Mouse (Mus musculus) gastrocnemius, postnatal 4 days (tissue): ENCODE results near the gene Inpp4b. TPM values are rescaled to one million over a fixed set of nuclear protein-coding genes. Genes with fewer than 3 reads are reported as not detected.
"Not testable (repeated sequence)": the region's sequence is repeated elsewhere in the genome, so short reads cannot be mapped to it uniquely, and the experiment has no call there.

Source experiments
- DNase-seq, 2 experiments: peaks; one replicate each; pipeline ENCODE4 v3.0.0; 2021 to 2022; ENCODE audit warnings: low spot score in 2 of 2, mixed read lengths in 2 of 2
- total RNA-seq, 2 experiments: library from RNA; stranded (reverse); gene quantifications; 2 replicates each; pipeline ENCODE4 v1.2.3; 2021

The Inpp4b gene
- total RNA-seq, 2 experiments from 2014 or later: 34.5 to 35.0 TPM

DNA sequence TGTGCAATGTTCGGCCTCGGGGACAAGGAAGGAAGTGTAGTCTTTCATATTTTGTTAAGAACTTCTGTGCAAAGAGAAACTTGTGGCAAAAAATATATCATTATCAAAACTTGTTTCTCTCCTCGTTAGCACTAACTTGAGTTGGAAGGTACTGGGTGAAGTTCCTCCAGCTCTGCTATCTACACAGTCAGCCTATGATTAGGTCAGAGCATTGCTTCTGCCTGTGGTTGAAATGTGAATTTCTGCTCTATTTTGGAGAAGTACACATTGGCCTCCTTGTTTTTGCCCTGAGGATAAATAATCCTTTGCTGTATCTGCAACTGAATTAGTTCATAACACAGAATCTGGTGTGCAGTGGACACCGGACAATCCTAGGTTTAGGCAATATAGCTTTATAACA, 431.7 kb downstream of the Inpp4b start:
- no peak for DNase-seq

DNA sequence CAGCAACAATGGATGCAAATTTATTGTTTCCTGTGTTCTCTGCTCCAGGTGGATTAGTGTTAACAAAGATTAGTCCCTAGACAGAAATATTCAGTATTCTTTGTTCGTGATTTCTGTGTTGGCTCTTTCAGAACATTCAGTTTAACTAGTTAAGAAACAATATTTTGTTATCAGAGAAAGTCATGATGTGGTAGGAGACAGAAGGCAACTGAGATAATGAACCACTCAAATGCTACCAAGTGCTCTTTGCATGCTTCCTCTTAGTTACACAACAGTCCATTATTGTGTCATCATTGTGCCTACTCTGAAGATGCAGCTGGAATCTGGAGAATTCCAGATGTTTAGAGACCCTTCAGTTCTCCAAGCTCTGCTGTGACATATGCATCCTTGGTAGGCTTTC, 432.1 kb downstream of the Inpp4b start:
- DNase-seq: no peak

DNA sequence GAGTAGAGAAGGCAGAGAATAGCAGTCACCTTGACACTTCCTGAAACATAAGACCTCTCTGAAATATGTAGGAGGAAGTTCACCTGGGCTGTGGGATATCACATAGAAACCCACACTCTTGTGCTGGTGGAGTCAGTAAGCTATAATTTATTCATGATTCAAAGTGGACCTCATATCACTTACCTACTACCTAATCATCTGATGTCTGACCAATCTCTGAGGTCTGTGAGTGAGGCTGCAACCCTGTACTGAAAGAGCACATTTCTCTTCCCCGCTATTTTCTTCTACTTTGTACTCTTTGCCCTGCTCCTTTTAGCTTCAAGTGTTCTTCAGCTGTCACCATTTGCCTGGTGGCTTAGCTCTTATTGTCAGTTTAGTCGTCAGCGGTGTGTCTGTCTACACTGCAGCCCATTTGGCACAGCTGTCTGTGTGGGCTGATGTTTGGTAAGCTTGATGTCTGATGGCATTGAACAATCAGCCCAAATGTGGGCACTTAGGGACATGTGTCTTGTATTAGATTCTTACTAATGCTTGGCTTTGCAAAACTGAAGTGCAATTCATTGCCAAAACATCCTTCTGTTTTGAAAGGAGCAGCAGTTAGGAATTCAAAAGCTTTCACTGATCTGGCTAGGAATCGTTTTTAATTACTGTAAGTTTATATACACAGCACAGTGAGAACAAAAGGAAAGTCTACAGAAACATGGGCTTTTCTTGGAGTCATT, 434.3 kb downstream of the Inpp4b start:
- DNase-seq: no peak

DNA sequence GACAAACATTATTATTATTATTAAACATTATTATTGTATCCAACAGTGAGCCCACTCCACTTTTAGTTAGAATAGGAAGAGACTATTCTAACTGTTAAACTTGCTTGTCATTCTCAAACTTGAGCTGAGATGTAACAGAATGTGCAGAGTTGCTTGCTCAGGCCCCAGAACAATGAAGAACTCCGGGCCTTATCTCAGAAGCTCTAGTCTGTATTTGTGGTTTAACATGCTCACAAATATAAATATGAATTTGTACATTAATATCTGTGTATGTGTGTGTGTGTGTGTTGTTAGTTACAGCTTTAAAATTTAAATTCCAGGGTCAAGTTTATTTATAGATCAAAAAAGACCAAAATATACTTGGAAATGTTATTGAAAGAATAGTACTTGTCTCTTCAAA, 435.3 kb downstream of the Inpp4b start:
- no peak for DNase-seq

DNA sequence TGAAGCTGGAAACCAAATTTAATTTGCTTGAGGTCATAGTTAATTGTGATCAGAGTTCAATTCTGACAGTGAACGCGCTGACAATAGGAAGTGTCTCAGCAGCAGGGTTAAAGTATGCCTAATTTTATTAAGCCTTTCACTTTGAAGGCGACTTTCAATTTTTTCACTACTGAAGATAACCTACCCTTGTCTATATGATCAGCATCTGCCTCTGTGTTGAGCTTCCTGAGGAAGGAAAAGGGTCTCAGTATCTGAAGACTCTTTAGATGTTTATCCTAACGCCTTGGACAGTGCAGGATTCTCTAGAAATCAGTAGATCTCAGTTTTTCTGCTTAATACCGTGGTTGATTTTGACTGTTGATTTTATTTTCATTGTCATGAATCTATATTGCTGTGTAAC, 437.1 kb downstream of the Inpp4b start:
- DNase-seq: no peak

DNA sequence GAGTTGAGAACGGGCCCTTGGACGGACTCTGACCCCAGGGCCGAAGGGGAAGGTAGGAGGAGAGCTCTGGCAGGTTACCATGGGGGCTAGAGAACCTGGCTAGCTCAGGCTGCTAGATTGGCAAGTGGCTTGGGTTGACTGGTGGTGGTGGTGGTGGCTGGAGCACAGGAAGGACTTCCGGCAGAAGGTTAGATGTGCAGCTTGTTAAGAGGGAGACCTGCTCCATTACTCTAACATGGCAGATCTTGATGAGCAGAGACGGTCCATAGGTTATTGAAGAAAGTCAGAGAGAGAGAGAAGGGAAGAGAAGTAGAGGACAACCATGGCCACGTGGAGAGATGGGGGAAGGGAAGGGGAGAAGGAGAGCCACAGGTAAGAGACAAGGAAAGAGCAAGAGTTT, 437.8 kb downstream of the Inpp4b start:
- no peak for DNase-seq

DNA sequence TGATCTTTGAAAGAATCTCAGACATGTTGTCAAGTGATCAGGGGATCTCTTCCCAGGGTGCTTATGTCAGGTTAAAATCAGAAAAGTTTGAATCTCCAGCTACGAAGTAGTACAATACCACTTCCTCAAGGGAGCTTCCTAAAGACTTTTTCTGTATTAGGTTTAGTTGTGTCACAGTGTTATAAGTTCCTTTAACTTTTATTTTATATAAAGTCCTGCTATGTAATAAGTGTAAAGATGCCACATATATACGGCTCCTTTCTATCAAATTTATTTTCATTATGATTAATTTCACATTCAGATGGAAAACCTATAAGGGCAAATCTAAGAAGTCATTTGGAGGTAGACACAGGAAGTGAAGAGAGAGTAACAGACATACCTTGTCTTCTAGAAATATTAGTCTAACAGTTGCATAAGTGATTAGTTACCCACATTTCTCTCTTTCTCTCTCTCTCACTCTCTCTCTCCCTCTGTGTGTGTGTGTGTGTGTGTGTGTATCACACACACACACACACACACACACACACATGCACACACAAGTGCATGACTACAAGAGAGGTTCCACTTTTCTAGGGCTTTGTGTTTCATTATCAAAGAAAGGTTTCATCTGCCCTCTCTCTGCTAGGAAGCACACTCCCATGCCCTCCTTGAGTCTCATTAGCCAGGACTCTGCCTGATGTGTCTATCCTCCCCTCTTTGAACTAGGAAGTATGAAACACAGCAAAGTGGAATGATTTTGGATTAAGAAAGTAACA, 438.7 kb downstream of the Inpp4b start:
- DNase-seq: no peak

DNA sequence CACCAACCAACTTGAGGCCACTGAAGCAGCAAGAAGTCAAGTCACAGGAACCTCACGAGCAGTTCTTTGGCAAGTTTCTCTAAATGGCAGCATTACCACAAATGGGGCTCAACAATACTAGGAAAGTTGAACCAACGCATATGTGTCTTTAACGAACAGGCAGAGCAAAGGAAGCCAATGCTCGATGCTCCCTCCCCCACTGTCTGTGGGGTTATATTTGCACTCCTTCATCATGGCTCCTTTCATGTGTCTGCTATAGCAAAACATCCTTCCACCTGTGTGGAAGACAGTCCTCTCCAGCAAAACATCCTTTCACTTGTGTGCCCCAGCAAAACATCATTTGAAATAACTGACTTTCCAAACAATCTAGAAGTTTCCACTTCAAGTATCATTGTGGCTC, 440.4 kb downstream of the Inpp4b start:
- DNase-seq: no peak

DNA sequence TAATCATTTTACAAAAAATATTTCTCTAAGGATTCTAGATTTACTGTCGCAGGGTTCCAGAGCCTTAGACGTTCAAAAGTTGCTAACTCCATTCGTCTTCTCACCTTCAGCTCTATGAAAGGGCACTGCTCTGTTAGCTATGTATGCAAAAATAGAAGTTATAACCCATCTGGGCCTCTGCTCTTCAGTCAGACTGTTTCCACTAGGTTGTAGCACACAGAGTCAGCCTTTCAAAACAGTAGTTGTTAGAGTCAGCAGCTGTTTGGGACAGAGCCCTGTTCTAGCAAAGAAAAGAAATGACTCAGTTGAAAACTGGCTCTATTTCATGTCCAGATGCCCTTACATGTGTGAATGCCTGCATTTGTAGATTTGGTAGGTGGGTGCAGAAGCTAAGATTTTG, 442.4 kb downstream of the Inpp4b start:
- no peak for DNase-seq

DNA sequence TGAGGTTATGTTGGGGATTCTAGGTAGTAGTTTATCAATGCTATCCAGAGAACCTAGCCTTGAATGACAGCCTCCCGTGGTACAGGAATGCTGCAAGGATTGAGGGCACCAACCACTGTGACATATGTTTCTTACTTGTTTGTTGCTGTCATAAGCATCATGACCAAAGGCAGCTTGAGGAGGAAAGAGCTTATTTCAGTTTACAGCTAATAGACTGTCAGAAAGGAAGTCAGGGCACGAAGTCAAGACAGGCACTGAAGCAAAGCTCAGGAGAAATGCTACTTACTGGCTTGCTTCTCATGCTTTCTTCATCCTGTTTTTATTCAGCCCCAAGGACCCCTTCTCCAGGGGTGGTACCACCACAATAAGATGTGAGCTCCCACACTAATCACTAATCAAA, 446.1 kb downstream of the Inpp4b start:
- no peak for DNase-seq

DNA sequence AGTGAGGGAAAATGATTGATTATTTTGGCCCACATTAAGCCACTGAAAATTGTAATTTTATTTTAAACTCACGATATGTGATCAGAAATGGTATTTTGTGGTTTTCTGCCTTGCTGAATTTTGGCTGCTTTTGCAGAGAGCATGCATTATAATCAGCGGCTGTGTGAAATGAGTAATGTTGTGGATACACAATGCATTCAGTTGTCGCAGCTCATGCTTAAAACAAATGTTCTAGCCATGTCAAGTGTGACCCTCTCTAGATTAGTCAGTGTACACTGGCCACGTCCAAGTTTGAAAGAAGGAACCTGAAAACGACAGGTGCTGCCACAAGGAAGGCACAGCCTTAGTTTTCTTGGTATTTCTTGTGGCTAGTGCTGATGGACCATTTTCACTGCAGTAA, 450.3 kb downstream of the Inpp4b start:
- no peak for DNase-seq

DNA sequence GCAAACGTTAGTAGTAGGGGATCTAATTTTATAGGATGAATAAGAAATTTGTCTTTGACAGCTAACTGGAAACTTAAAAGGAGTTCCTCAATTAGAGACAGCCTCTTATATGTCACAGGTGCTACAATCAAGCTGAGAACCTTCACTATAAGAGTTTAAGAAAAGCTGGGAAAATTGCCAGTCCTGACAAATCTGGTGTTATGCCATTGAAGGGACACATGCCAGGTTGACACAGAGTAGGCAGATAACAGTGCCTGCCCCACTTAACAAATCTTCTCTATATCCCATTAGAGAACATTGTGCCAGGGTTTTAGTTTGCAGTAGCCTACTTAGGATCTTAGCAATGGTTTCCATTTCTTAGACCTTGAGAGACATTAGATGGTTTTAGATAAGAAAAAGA, 456.1 kb downstream of the Inpp4b start:
- no peak for DNase-seq

DNA sequence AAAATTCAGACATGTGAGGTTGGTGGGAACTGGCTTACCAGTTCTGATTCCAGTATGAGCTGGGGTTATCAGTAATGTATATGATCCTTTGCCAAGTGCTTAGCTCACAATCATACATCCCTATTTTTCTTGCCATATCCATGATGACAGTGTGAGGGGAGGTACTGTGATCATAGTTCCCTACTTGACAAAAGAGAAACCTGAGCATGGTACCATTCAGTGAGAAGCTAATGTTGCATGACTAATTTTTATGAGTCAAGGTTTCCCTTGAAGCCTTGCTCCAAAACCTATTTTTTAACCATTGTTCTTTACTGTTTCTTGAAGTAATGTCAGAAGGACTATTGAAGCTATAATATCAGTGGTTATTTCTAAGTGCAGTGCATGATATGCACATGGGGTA, 458.4 kb downstream of the Inpp4b start:
- DNase-seq: no peak

DNA sequence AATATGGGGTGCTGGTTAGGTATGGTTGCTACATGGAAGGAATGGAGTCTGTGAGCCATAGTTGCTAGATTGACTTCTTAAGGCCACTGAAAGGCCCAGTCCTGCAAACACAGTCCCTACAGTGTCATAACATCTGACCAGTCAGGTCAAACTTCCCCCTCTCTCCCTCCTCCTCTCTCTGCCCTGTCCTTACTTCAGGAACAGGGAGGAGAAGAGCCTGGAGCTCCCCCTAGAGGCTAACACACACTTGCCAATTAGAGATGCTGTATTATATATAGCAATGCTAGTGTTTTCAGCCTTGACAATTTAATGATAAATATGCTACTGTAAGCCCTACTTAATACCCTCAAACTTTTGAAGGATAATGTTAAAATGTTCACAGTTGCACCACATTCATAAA, 464.4 kb downstream of the Inpp4b start:
- peak; percentile 31 to 57 for DNase-seq

DNA sequence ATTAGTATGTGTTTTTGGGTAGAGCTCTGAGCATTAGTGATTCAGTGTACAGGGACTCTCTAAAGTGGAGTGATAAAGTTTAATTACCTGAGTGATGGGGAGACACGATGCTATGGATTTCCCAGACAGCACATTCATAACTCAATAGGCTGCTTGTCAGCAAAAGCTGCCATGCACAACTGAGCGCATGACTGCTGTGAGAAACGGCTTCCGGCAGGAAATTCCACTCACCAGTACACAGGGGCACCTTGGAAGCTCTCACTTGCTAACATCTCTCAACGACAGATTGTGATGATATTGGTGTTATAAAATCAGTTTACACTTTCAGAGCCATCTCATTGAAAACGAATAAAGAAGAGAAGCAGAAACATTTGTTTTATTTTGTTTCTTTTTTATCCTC, 465.2 kb downstream of the Inpp4b start:
- no peak for DNase-seq

DNA sequence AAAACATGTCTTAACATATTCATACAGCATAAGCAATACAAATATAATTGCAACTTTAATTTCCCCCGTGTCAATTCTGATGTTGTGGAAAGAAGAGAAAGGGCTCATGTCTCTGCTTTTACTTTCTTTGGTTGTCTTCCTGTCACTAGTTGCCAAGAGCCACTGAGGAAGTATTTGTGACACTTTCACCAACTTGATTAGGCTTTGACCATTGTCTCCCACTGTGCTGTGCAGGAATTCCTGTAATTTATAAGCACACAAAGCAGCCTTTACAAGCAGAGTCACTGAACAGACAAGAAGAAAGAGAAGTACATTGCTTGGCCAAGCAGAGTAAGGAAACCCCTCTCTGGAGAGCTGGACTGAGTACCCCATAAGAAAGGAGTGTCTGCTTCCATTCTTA, 466.1 kb downstream of the Inpp4b start:
- DNase-seq: no peak

DNA sequence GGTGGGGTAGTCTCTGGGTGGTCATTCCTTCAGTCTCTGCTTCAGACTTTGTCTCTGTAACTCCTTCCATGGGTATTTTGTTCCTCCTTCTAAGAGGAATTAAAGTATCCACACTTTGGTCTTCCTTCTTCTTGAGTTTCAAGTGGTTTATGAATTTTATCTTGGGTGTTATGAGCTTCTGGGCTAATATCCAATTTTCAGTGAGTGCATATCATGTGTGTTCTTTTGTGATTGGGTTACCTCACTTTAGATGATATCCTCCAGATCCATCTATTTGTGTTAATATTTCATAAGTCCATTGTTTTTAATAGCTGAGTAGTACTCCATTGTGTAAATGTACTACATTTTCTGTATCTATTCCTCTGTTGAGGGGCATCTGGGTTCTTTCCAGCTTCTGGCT, 467.1 kb downstream of the Inpp4b start:
- DNase-seq: not testable (repeated sequence)

DNA sequence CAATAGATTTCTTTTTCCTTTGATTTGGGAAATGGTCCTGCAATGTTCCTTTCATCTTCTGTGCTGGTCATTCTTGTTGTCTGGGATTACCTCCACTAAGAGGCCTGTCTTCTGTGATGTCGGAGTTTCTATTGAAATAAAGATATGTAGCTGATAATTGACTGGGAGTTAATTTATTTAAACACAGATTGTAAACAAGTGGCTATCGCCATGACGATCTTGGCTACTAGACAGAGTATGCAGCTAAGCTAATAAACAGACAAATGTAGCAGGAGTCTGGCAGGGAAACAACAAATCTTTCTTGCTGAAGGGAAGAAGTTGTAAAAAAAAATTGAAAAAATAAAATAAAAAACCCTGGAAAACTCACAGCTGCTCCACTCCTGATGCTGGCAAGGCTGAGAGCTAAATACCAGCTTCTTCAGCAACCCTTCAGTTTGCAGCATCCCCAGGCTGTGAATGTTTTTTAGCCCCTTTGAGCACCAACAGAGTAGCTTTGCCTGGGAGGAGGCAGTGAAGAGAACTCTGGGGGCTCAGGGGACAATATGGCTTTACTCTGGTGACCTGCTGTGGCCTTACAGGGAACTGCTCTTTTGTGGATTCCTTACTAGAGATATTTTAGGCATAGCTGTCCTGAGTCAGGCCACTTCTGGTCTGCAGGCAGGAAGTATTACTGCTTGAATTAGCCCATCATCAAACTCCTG, 469.8 kb downstream of the Inpp4b start:
- peak in 1 of 2 experiments; percentile 13 for DNase-seq

DNA sequence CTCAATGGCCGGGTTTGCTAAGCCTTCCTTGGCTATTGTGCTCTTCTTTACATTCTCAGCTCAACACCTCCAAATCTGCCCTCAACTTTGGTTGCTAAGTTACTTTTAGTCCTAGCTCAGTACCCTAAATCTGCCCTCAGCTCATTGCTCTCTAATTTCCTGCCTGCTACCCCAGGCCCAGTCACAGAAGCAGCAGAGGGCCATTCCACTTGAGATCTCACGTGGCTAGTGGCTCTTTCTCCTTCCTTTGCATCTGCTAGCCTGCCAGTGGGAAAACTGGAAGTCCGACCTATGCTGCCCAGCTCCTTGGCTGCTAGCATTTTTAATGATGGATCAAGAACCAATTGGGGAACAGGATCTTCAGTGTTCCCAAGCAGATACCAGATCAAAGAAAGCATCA, 472.4 kb downstream of the Inpp4b start:
- no peak for DNase-seq

DNA sequence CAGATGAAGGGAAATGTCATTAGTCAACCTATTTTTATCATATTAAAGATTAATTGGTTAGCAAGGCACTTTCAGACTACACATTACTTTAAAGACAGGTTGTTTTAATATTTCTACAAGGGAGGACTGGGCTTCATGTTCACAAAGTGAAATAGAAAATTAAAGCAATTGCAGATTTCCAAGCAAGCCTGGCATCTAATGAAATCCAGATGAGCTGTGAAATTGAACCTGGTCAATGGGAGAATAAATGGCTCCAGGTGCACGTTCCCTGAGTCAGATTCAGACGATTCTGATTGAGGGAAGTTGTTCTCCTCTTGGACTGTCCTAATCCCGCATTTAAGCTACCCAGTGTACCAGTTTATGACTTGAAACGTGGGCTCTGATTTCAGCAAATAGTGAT, 473.2 kb downstream of the Inpp4b start:
- no peak for DNase-seq

DNA sequence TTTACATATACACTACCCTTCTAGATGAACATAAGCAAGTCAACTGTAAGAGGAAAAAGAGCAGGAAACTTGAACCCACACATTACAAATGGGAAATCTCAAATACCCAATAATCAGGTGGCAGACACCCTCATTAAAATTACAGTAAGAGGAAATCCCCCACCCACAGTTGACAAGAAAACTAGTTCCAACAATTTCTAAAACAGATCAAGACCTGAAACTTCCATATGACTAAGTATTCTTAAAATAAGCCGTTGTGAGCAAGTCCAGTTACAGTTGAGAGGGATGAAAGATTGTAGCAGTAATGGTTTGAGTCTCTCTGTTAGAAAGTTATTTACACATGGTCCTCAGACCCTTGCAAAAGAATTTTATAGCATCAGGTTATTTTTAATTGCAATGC, 480.8 kb downstream of the Inpp4b start:
- no peak for DNase-seq

DNA sequence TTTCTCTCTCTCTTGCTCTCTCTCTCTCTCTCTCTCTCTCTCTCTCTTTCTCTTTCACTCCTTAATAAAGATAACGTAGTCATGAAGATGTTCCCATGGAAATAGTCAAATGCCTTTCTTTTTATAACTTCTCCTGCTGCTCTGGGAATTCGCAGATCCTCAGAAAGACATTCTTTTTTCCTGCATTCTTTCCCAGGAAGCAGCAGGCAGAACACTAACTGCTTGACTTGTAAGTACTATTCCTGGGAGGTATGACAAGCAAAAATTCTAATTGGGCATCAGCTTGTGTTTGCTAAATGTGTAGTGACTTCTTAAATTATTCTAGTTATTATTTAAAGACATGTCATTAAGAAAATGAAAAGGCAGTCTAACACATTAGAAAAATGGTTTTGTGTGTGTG, 482.6 kb downstream of the Inpp4b start:
- DNase-seq: no peak
